Mouse (Mus musculus): ENCODE data around the gene Gdpd5. TPM values are rescaled to one million over a fixed set of nuclear protein-coding genes. Genes with fewer than 3 reads are reported as not detected.
A peak's percentile ranks its signal among the peaks of the same experiment; 100 is the strongest.

The Gdpd5 gene
- polyA plus RNA-seq, 1 experiment from 2014 or later, result 20.8 TPM

- Histone ChIP-seq H3K4me3 (no peak overlapping the region), H3K4me1 (replicated peaks) (peaks cover 31% of the 10 kb centered on the region), H3K27me3 (no peaks in the 10 kb centered on the region), H3K9me3 (replicated peaks) (no peaks in the 10 kb centered on the region), H3K9ac (no peak overlapping the region), H3K4me2 (no peak overlapping the region), H3K36me3 (no peaks in the 10 kb centered on the region; the same call in 1 of the 2 replicates), H3K27ac (peak overlapping the region; percentile 11; the same call in 1 of the 2 replicates)
- ATAC-seq (replicated peaks; ENCODE audit: insufficient number of reproducible peaks, insufficient read depth, low FRiP score, low read depth), result no peak
- WGBS, result 59% methylated on average over 2 of the region's 2 CpGs
Observed at GRCm38 (mm10) chr7:99407598-99407997, 26.4 kb downstream of the Gdpd5 start.

- no peak overlapping the region for H3K4me3 ChIP-seq
- H3K36me3 ChIP-seq, result no peaks in the 10 kb centered on the region; the same call in 1 of the 2 replicates
- H3K27me3 ChIP-seq, result no peaks in the 10 kb centered on the region
- peaks cover 35% of the 10 kb centered on the region for H3K4me1 ChIP-seq (replicated peaks)
- no peak overlapping the region for H3K4me2 ChIP-seq
- peak overlapping the region; percentile 84 for H3K27ac ChIP-seq
- 0 out of 2 replicates have a peak, but pooled peaks have one; percentile 9 for ATAC-seq (replicated peaks; ENCODE audit: insufficient number of reproducible peaks, insufficient read depth, low FRiP score, low read depth)
- 62% methylated on average over 8 of the region's 8 CpGs for WGBS
- H3K9me3 ChIP-seq (replicated peaks), result no peaks in the 10 kb centered on the region
- H3K9ac ChIP-seq, result no peak overlapping the region
Observed at GRCm38 (mm10) chr7:99409441-99410222, 28.4 kb downstream of the Gdpd5 start.

- Histone ChIP-seq H3K27me3 (no peaks in the 10 kb centered on the region), H3K9ac (no peak overlapping the region), H3K4me3 (no peak overlapping the region), H3K27ac (peak overlapping the region; percentile 84), H3K4me2 (no peak overlapping the region), H3K9me3 (replicated peaks) (no peaks in the 10 kb centered on the region), H3K36me3 (no peaks in the 10 kb centered on the region; the same call in 1 of the 2 replicates), H3K4me1 (replicated peaks) (peaks cover 41% of the 10 kb centered on the region)
- 0 out of 2 replicates have a peak, but pooled peaks have one; percentile 28 for ATAC-seq (replicated peaks; ENCODE audit: insufficient number of reproducible peaks, insufficient read depth, low FRiP score, low read depth)
- 58% methylated on average over 9 of the region's 9 CpGs for WGBS
Observed at GRCm38 (mm10) chr7:99410315-99410714, 29.1 kb downstream of the Gdpd5 start.

- Histone ChIP-seq H3K4me1 (replicated peaks) (peaks cover 36% of the 10 kb centered on the region), H3K36me3 (no peaks in the 10 kb centered on the region; the same call in 1 of the 2 replicates), H3K9me3 (replicated peaks) (no peaks in the 10 kb centered on the region), H3K4me3 (no peak overlapping the region), H3K9ac (no peak overlapping the region), H3K4me2 (no peak overlapping the region), H3K27me3 (no peaks in the 10 kb centered on the region), H3K27ac (peak overlapping the region; percentile 57)
- ATAC-seq (replicated peaks; ENCODE audit: insufficient number of reproducible peaks, insufficient read depth, low FRiP score, low read depth), result no peak
- 41% methylated on average over 6 of the region's 6 CpGs for WGBS
Observed at GRCm38 (mm10) chr7:99411047-99411779, 30.0 kb downstream of the Gdpd5 start.

- H3K27ac ChIP-seq, result no peak overlapping the region
- no peak overlapping the region for H3K9ac ChIP-seq
- H3K4me2 ChIP-seq, result no peak overlapping the region
- no peaks in the 10 kb centered on the region for H3K27me3 ChIP-seq
- H3K4me1 ChIP-seq (replicated peaks), result peaks cover 26% of the 10 kb centered on the region
- H3K36me3 ChIP-seq, result no peaks in the 10 kb centered on the region
- no peak overlapping the region for H3K4me3 ChIP-seq
- H3K9me3 ChIP-seq (replicated peaks), result no peaks in the 10 kb centered on the region
- 65% methylated on average over 4 of the region's 4 CpGs for WGBS
- peak; percentile 74; the same call in 1 of the 2 replicates for ATAC-seq (replicated peaks; ENCODE audit: insufficient number of reproducible peaks, insufficient read depth, low FRiP score, low read depth)
Observed at GRCm38 (mm10) chr7:99415045-99415444, 33.8 kb downstream of the Gdpd5 start.

- no peak for ATAC-seq (replicated peaks; ENCODE audit: insufficient number of reproducible peaks, insufficient read depth, low FRiP score, low read depth)
- no peak overlapping the region for H3K4me3 ChIP-seq
Observed at GRCm38 (mm10) chr7:99419311-99419710, 38.1 kb downstream of the Gdpd5 start.

GRCm38 (mm10) chr7:99421006-99421405, 39.8 kb downstream of the Gdpd5 start:
- H3K36me3 ChIP-seq, result 0 out of 2 replicates have a peak, but pooled peaks cover under 1% of the 10 kb centered on the region
- no peak overlapping the region for H3K4me2 ChIP-seq
- peaks cover 17% of the 10 kb centered on the region for H3K4me1 ChIP-seq (replicated peaks)
- no peak for ATAC-seq (replicated peaks; ENCODE audit: insufficient number of reproducible peaks, insufficient read depth, low FRiP score, low read depth)
- WGBS, result 90% methylated on average over 6 of the region's 6 CpGs
- H3K4me3 ChIP-seq, result no peak overlapping the region
- H3K27ac ChIP-seq, result no peak overlapping the region
- H3K9ac ChIP-seq, result no peak overlapping the region
- H3K27me3 ChIP-seq, result no peaks in the 10 kb centered on the region
- no peaks in the 10 kb centered on the region for H3K9me3 ChIP-seq (replicated peaks)

More at GRCm38 (mm10) chr7:99419311-99419710, 38.1 kb downstream of the Gdpd5 start:
- Histone ChIP-seq H3K9me3 (replicated peaks) (no peaks in the 10 kb centered on the region), H3K27me3 (no peaks in the 10 kb centered on the region), H3K27ac (no peak overlapping the region), H3K36me3 (no peaks in the 10 kb centered on the region), H3K4me1 (replicated peaks) (peaks cover 19% of the 10 kb centered on the region), H3K9ac (no peak overlapping the region), H3K4me2 (no peak overlapping the region)
- WGBS, result 60% methylated on average over 3 of the region's 3 CpGs

- H3K9ac ChIP-seq, result no peak overlapping the region
- H3K27ac ChIP-seq, result 0 out of 2 replicates have a peak overlapping the region, but pooled peaks have one; percentile 5
- 0 out of 2 replicates have a peak, but pooled peaks cover 5% of the 10 kb centered on the region for H3K36me3 ChIP-seq
- ATAC-seq (replicated peaks; ENCODE audit: insufficient number of reproducible peaks, insufficient read depth, low FRiP score, low read depth), result peak; percentile 34
- no peaks in the 10 kb centered on the region for H3K27me3 ChIP-seq
- H3K4me3 ChIP-seq, result no peak overlapping the region
- H3K4me1 ChIP-seq (replicated peaks), result peaks cover 14% of the 10 kb centered on the region
- H3K9me3 ChIP-seq (replicated peaks), result no peaks in the 10 kb centered on the region
- no peak overlapping the region for H3K4me2 ChIP-seq
- 44% methylated on average over 8 of the region's 8 CpGs for WGBS
Observed at GRCm38 (mm10) chr7:99424538-99425155, 43.4 kb downstream of the Gdpd5 start.

- Histone ChIP-seq H3K4me1 (replicated peaks) (peaks cover 17% of the 10 kb centered on the region), H3K27ac (no peak overlapping the region), H3K27me3 (no peaks in the 10 kb centered on the region), H3K4me3 (no peak overlapping the region), H3K4me2 (no peak overlapping the region), H3K9me3 (replicated peaks) (no peaks in the 10 kb centered on the region), H3K36me3 (0 out of 2 replicates have a peak, but pooled peaks cover 5% of the 10 kb centered on the region), H3K9ac (no peak overlapping the region)
- WGBS, result 86% methylated on average over 4 of the region's 4 CpGs
- ATAC-seq (replicated peaks; ENCODE audit: insufficient number of reproducible peaks, insufficient read depth, low FRiP score, low read depth), result no peak
Observed at GRCm38 (mm10) chr7:99425706-99426105, 44.5 kb downstream of the Gdpd5 start.

GRCm38 (mm10) chr7:99427031-99427430, 45.8 kb downstream of the Gdpd5 start:
- no peak overlapping the region for H3K4me2 ChIP-seq
- H3K9ac ChIP-seq, result no peak overlapping the region
- ATAC-seq (replicated peaks; ENCODE audit: insufficient number of reproducible peaks, insufficient read depth, low FRiP score, low read depth), result no peak
- 0 out of 2 replicates have a peak, but pooled peaks cover 5% of the 10 kb centered on the region for H3K36me3 ChIP-seq
- H3K4me1 ChIP-seq (replicated peaks), result peaks cover 20% of the 10 kb centered on the region
- no peaks in the 10 kb centered on the region for H3K9me3 ChIP-seq (replicated peaks)
- no peaks in the 10 kb centered on the region for H3K27me3 ChIP-seq
- no peak overlapping the region for H3K27ac ChIP-seq
- WGBS, result 81% methylated on average over 10 of the region's 10 CpGs
- H3K4me3 ChIP-seq, result no peak overlapping the region

- no peaks in the 10 kb centered on the region for H3K27me3 ChIP-seq
- H3K27ac ChIP-seq, result no peak overlapping the region
- H3K9ac ChIP-seq, result no peak overlapping the region
- 0 out of 2 replicates have a peak, but pooled peaks cover 5% of the 10 kb centered on the region for H3K36me3 ChIP-seq
- H3K4me1 ChIP-seq (replicated peaks), result peaks cover 30% of the 10 kb centered on the region
- no peak overlapping the region for H3K4me2 ChIP-seq
- H3K4me3 ChIP-seq, result no peak overlapping the region
- H3K9me3 ChIP-seq (replicated peaks), result no peaks in the 10 kb centered on the region
- no peak for ATAC-seq (replicated peaks; ENCODE audit: insufficient number of reproducible peaks, insufficient read depth, low FRiP score, low read depth)
- WGBS, result 86% methylated on average over 3 of the region's 3 CpGs
Observed at GRCm38 (mm10) chr7:99427987-99428386, 46.8 kb downstream of the Gdpd5 start.

All from heart, embryonic 15.5 days (tissue).